Mouse (Mus musculus): ENCODE measurements around the gene Fhit.
"Not testable (repeated sequence)": the region's sequence is repeated elsewhere in the genome, so short reads cannot be mapped to it uniquely, and the experiment has no call there.

Gene Fhit

GRCm38 (mm10) chr14:9896556-9896955, 1265.3 kb downstream of the Fhit start:
- DNase-seq, result peak; percentile 17

GRCm38 (mm10) chr14:9852041-9852440, 1309.8 kb downstream of the Fhit start:
- no peak for DNase-seq

- DNase-seq, result no peak
These were observed 1329.5 kb downstream of the Fhit start for GRCm38 (mm10) chr14:9832290-9832689.

- not testable (repeated sequence) for DNase-seq
These were observed 1333.1 kb downstream of the Fhit start for GRCm38 (mm10) chr14:9828699-9829240.

GRCm38 (mm10) chr14:9815963-9816362, 1345.9 kb downstream of the Fhit start:
- DNase-seq, result no peak

- DNase-seq, result peak; percentile 63
These were observed 1350.0 kb downstream of the Fhit start for GRCm38 (mm10) chr14:9811847-9812321.

- DNase-seq, result no peak
These were observed 1350.5 kb downstream of the Fhit start for GRCm38 (mm10) chr14:9811177-9811846.

- no peak for DNase-seq
These were observed 1368.4 kb downstream of the Fhit start for GRCm38 (mm10) chr14:9793403-9793802.

GRCm38 (mm10) chr14:9788402-9788950, 1373.4 kb downstream of the Fhit start:
- DNase-seq, result no peak

GRCm38 (mm10) chr14:9787389-9787788, 1374.4 kb downstream of the Fhit start:
- no peak for DNase-seq

- no peak for DNase-seq
These were observed 1376.0 kb downstream of the Fhit start for GRCm38 (mm10) chr14:9785861-9786260.

GRCm38 (mm10) chr14:9751341-9751740, 1410.5 kb downstream of the Fhit start:
- no peak for DNase-seq

GRCm38 (mm10) chr14:9748709-9749108, 1413.1 kb downstream of the Fhit start:
- peak; percentile 4 for DNase-seq

- DNase-seq, result no peak
These were observed 1439.8 kb downstream of the Fhit start for GRCm38 (mm10) chr14:9721917-9722472.

- DNase-seq, result no peak
These were observed 1463.2 kb downstream of the Fhit start for GRCm38 (mm10) chr14:9698621-9699020.

GRCm38 (mm10) chr14:9697101-9697500, 1464.7 kb downstream of the Fhit start:
- no peak for DNase-seq

GRCm38 (mm10) chr14:9696004-9696403, 1465.8 kb downstream of the Fhit start:
- no peak for DNase-seq

- no peak for DNase-seq
These were observed 1466.6 kb downstream of the Fhit start for GRCm38 (mm10) chr14:9695217-9695690.

- DNase-seq, result no peak
These were observed 1473.1 kb downstream of the Fhit start for GRCm38 (mm10) chr14:9688664-9689257.

GRCm38 (mm10) chr14:9684362-9684761, 1477.5 kb downstream of the Fhit start:
- DNase-seq, result no peak

- no peak for DNase-seq
These were observed 1489.1 kb downstream of the Fhit start for GRCm38 (mm10) chr14:9672728-9673127.

- no peak for DNase-seq
These were observed 1490.1 kb downstream of the Fhit start for GRCm38 (mm10) chr14:9671776-9672175.

GRCm38 (mm10) chr14:9669766-9670165, 1492.1 kb downstream of the Fhit start:
- no peak for DNase-seq

- no peak for DNase-seq
These were observed 1503.4 kb downstream of the Fhit start for GRCm38 (mm10) chr14:9658445-9658844.
